In the genomic region with DNA sequence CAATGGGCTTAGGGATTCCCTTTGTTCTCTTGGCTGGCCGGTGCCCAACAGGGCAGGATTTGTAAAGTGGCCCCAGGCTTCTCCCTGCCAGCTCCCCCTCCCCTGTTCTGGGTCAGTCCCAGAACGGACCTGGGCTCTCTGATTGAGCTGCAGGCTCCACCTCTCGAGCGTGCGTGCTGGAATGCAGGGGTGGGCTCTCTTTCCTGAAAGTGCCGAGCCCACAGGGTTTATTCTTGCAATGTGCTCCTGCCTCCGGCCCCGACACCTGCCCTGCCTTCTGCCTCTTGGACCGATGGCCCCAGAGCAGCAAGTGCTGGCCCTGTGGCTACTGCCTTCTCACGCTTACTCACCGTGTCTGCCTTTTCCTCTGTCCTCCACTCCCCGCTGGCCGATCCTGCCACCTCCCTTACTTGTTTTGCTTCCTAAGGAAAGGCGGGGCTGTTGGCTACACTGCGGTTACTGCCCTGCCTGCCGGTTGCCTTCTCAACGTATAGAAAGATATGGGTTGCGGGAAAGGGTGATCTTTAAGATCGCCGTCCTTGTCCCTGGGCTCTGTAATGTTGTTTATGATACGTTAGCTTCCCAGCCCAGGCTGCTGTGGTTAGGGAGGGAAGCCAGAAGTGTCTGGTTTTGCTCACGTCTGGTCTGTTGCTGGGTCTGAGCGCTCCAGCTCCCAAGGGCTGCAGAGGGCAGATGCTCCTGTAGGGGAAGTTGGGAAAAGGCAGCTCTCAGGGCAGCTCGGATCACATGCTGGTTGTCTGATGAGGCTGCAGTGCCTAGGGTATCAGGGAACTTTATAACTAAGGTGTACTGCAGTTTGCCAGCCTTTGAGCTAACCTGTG, we compare ENCODE assay signal across 8 mouse cellular contexts.
DNase-seq lines count a peak whose midpoint lies in the region; ATAC-seq and TF ChIP-seq lines count a peak whose summit lies in the region.

No protein-coding gene starts in this region.

- H3K9ac ChIP-seq in heart, embryonic 11.5 days (ENCODE audit: low read depth, low read length), result peak overlapping the region; percentile 76

- DNase-seq in 3T3-L1 (ENCODE audit: low read depth, low spot score) (peak; percentile 79), G1E (ENCODE audit: low spot score) (peak; percentile 51)
- DNase-seq in limb, embryonic 10.5 days (ENCODE audit: low spot score), result peak; percentile 61
- peak; percentile 60 for DNase-seq in mesoderm, embryonic 11.5 days (ENCODE audit: low read depth, low spot score)
- DNase-seq in layer of hippocampus, adult 18-20 months (ENCODE audit: low spot score in 2 of 2), result no peak
- DNase-seq in testis, postnatal 14 days (ENCODE audit: low spot score), result no peak

- TF ChIP-seq POLR2A in cortical plate, adult 2 months (IDR thresholded peaks at IDR 0.05; ENCODE audit: extremely low read depth, insufficient read depth, low read length), result no peak

- H3K4me1 ChIP-seq in G1E (ENCODE audit: insufficient read depth, low read depth, low read length), result peaks cover 66% of the 10 kb centered on the region
- peaks cover 2% of the 10 kb centered on the region; the same call in 1 of the 2 replicates for H3K4me1 ChIP-seq in cortical plate, adult 2 months (ENCODE audit: control insufficient read depth, insufficient read depth, low read length)
- H3K4me1 ChIP-seq in heart, embryonic 11.5 days (ENCODE audit: control insufficient read depth, insufficient read depth, low read length), result peaks cover 9% of the 10 kb centered on the region
- H3K4me1 ChIP-seq in limb, embryonic 10.5 days, result peaks cover 24% of the 10 kb centered on the region

- peak overlapping the region; percentile 70 for H3K4me3 ChIP-seq in G1E (ENCODE audit: low read depth, low read length)
- H3K4me3 ChIP-seq in cortical plate, adult 2 months (ENCODE audit: insufficient read depth, low read length), result 0 out of 2 replicates have a peak overlapping the region, but pooled peaks have one; percentile 2
- H3K4me3 ChIP-seq in heart, embryonic 11.5 days (ENCODE audit: low read depth, low read length), result peak overlapping the region; percentile 50
- H3K4me3 ChIP-seq in limb, embryonic 10.5 days, result peak overlapping the region; percentile 58

- H3K27me3 ChIP-seq in G1E (ENCODE audit: insufficient read depth, low read length), result 0 out of 2 replicates have a peak, but pooled peaks cover 3% of the 10 kb centered on the region
- no peaks in the 10 kb centered on the region for H3K27me3 ChIP-seq in heart, embryonic 11.5 days (ENCODE audit: control insufficient read depth, insufficient read depth, low read length)
- peaks cover 38% of the 10 kb centered on the region for H3K27me3 ChIP-seq in limb, embryonic 10.5 days (ENCODE audit: low read depth, poor library complexity, severe bottlenecking)

- H3K9me3 ChIP-seq in G1E (replicated peaks), result no peaks in the 10 kb centered on the region
- H3K9me3 ChIP-seq in heart, embryonic 11.5 days (replicated peaks; ENCODE audit: control insufficient read depth, low read length), result no peaks in the 10 kb centered on the region
- no peaks in the 10 kb centered on the region for H3K9me3 ChIP-seq in limb, embryonic 10.5 days (replicated peaks)

- no peak for TF ChIP-seq CTCF in G1E (IDR thresholded peaks at IDR 0.05; ENCODE audit: low read depth, low read length)
- TF ChIP-seq CTCF in cortical plate, adult 2 months (IDR thresholded peaks at IDR 0.05; ENCODE audit: extremely low read depth, insufficient read depth, low read length), result no peak

- under 1% methylated on average over 24 of the region's 24 CpGs for WGBS in heart, embryonic 11.5 days (ENCODE audit: insufficient replicate concordance)
- WGBS in limb, embryonic 10.5 days, result under 1% methylated on average over 24 of the region's 24 CpGs

- no peaks in the 10 kb centered on the region for H3K36me3 ChIP-seq in G1E (replicated peaks)
- no peaks in the 10 kb centered on the region for H3K36me3 ChIP-seq in heart, embryonic 11.5 days (ENCODE audit: control insufficient read depth, insufficient read depth, low read length)
- no peaks in the 10 kb centered on the region for H3K36me3 ChIP-seq in limb, embryonic 10.5 days

- ATAC-seq in G1E (ENCODE audit: extremely low read depth, insufficient number of reproducible peaks, low FRiP score, poor library complexity, severe bottlenecking), result peak; percentile 46
- ATAC-seq in heart, embryonic 11.5 days (replicated peaks; ENCODE audit: insufficient number of reproducible peaks, low FRiP score, low TSS enrichment), result peak; percentile 31; the same call in 1 of the 2 replicates

- H3K27ac ChIP-seq in cortical plate, adult 2 months (ENCODE audit: insufficient read depth, low read length), result no peak overlapping the region
- peak overlapping the region; percentile 31; the same call in 1 of the 2 replicates for H3K27ac ChIP-seq in heart, embryonic 11.5 days (ENCODE audit: low read depth, low read length)
- peak overlapping the region; percentile 66 for H3K27ac ChIP-seq in limb, embryonic 10.5 days

- peak overlapping the region; percentile 88 for H3K4me2 ChIP-seq in heart, embryonic 11.5 days

Comparison
In these comparisons a context has a peak if more than half of its experiments do, and no peak if none do; other contexts are left out.
1. DNase-seq: peak in 3T3-L1 (single experiment), G1E (single experiment), limb, embryonic 10.5 days (single experiment) and mesoderm, embryonic 11.5 days (single experiment); none in layer of hippocampus, adult 18-20 months (0 of 2) and testis, postnatal 14 days (single experiment).
2. H3K4me3 ChIP-seq: peak in every context shown above with its lines; median percentile 70 in G1E; 58 in limb, embryonic 10.5 days; 50 in heart, embryonic 11.5 days; 2 in cortical plate, adult 2 months.